ENCODE assay signal across 8 mouse cellular contexts in genomic region chr7:134224741-134225612, GRCm38 (mm10). TPM values are rescaled to one million over a fixed set of nuclear protein-coding genes. Genes with fewer than 3 reads are reported as not detected.
A peak's percentile ranks its signal among the peaks of the same experiment; 100 is the strongest.
DNase-seq lines count a peak whose midpoint lies in the region; ATAC-seq and TF ChIP-seq lines count a peak whose summit lies in the region.

No protein-coding gene starts in this region.

- no peak for TF ChIP-seq EP300 in heart, postnatal 0 days (IDR thresholded peaks at IDR 0.05; ENCODE audit: low read depth)

- no peaks in the 10 kb centered on the region for H3K36me3 ChIP-seq in forebrain, embryonic 14.5 days (ENCODE audit: control insufficient read depth, insufficient read depth, low read length)
- H3K36me3 ChIP-seq in heart, postnatal 0 days (replicated peaks; ENCODE audit: control insufficient read depth, insufficient read depth, low read length), result no peaks in the 10 kb centered on the region
- no peaks in the 10 kb centered on the region for H3K36me3 ChIP-seq in liver, embryonic 16.5 days (ENCODE audit: control insufficient read depth, insufficient read depth)

- peak overlapping the region; percentile 99 for H3K4me2 ChIP-seq in forebrain, embryonic 14.5 days (ENCODE audit: low read length)
- peak overlapping the region; percentile 91 for H3K4me2 ChIP-seq in heart, postnatal 0 days (ENCODE audit: low read depth, low read length)
- peak overlapping the region; percentile 36 for H3K4me2 ChIP-seq in liver, embryonic 16.5 days (ENCODE audit: low read depth, low read length)

- peaks cover 6% of the 10 kb centered on the region; the same call in 1 of the 2 replicates for H3K27me3 ChIP-seq in forebrain, embryonic 14.5 days (replicated peaks; ENCODE audit: control insufficient read depth, insufficient read depth, low read length)
- peaks cover 17% of the 10 kb centered on the region for H3K27me3 ChIP-seq in heart, postnatal 0 days (ENCODE audit: control insufficient read depth, insufficient read depth, low read length)
- H3K27me3 ChIP-seq in liver, embryonic 16.5 days (ENCODE audit: control insufficient read depth, insufficient read depth, low read depth, low read length), result peaks cover 25% of the 10 kb centered on the region

- no peak for TF ChIP-seq CTCF in heart, postnatal 0 days (IDR thresholded peaks at IDR 0.05; ENCODE audit: low read depth)

- peaks cover 8% of the 10 kb centered on the region; the same call in 1 of the 2 replicates for H3K4me1 ChIP-seq in forebrain, embryonic 14.5 days (ENCODE audit: control insufficient read depth, insufficient read depth, low read length)
- H3K4me1 ChIP-seq in heart, postnatal 0 days (ENCODE audit: control insufficient read depth, insufficient read depth), result peaks cover 6% of the 10 kb centered on the region; the same call in 1 of the 2 replicates
- H3K4me1 ChIP-seq in liver, embryonic 16.5 days (ENCODE audit: control insufficient read depth, low read depth, low read length), result no peaks in the 10 kb centered on the region

- peak overlapping the region; percentile 65 for H3K4me3 ChIP-seq in forebrain, embryonic 14.5 days (ENCODE audit: low read depth, low read length)
- H3K4me3 ChIP-seq in heart, postnatal 0 days (ENCODE audit: low read depth, low read length), result peak overlapping the region; percentile 58
- H3K4me3 ChIP-seq in liver, embryonic 16.5 days (ENCODE audit: low read depth, low read length), result peak overlapping the region; percentile 42

- no peaks in the 10 kb centered on the region for H3K9me3 ChIP-seq in forebrain, embryonic 14.5 days (replicated peaks; ENCODE audit: control insufficient read depth, low read length)
- H3K9me3 ChIP-seq in heart, postnatal 0 days (replicated peaks; ENCODE audit: control insufficient read depth, low read length), result no peaks in the 10 kb centered on the region
- no peaks in the 10 kb centered on the region for H3K9me3 ChIP-seq in liver, embryonic 16.5 days (replicated peaks; ENCODE audit: control insufficient read depth, low read length)

- H3K27ac ChIP-seq in forebrain, embryonic 14.5 days (ENCODE audit: low read depth, low read length), result no peak overlapping the region
- H3K27ac ChIP-seq in heart, postnatal 0 days (ENCODE audit: low read depth), result peak overlapping the region; percentile 40; the same call in 1 of the 2 replicates
- H3K27ac ChIP-seq in liver, embryonic 16.5 days (ENCODE audit: low read length), result peak overlapping the region; percentile 14; the same call in 1 of the 2 replicates

- under 1% methylated on average over 88 of the region's 90 CpGs for WGBS in forebrain, embryonic 14.5 days
- WGBS in heart, postnatal 0 days, result under 1% methylated on average over 80 of the region's 90 CpGs
- WGBS in liver, embryonic 16.5 days (ENCODE audit: insufficient replicate concordance), result 1% methylated on average over 82 of the region's 90 CpGs

- ATAC-seq in forebrain, embryonic 14.5 days, result peak; percentile 75
- peak; percentile 53 for ATAC-seq in heart, postnatal 0 days (ENCODE audit: insufficient read depth, low read depth)
- ATAC-seq in liver, embryonic 16.5 days (ENCODE audit: low read depth), result 0 out of 2 replicates have a peak, but pooled peaks have one; percentile 11
- ATAC-seq in inflammation-experienced regulatory T-cells, adult 6 months, result no peak

- peak overlapping the region; percentile 68 for H3K9ac ChIP-seq in forebrain, embryonic 14.5 days (ENCODE audit: low read length)
- H3K9ac ChIP-seq in heart, postnatal 0 days (replicated peaks; ENCODE audit: low read depth, low read length), result peak overlapping the region; percentile 39
- H3K9ac ChIP-seq in liver, embryonic 16.5 days (ENCODE audit: low read depth, low read length), result 0 out of 2 replicates have a peak overlapping the region, but pooled peaks have one; percentile 20

- DNase-seq in 3T3-L1 (ENCODE audit: low read depth, low spot score), result peak; percentile 48
- DNase-seq in adrenal gland, postnatal 36 days, result peak; percentile 82 to 85
- DNase-seq in forebrain, embryonic 14.5 days (ENCODE audit: low spot score), result peak; percentile 62
- peak; percentile 16 for DNase-seq in heart, postnatal 0 days (ENCODE audit: low spot score)
- peak; percentile 32 to 71 for DNase-seq in kidney, postnatal 36 days
- peak; percentile 60 for DNase-seq in ovary, postnatal 14 days (ENCODE audit: low spot score)

RNA-seq across cellular contexts. Expression of gene Adam12, which starts 7.0 kb away (rescaled TPM):
- total RNA-seq in adrenal gland, postnatal 36 days (2021), result 10 to 100 TPM in 1 of 2 experiments, 1 to 10 TPM in 1; 8.1 to 10.6 TPM
- polyA plus RNA-seq in forebrain, embryonic 14.5 days (2014; fragmentation: Nextera tagmentation; extraction: Ambion mirVana), result 1.9 and 4.8 TPM in 2 replicates
- total RNA-seq in heart, postnatal 0 days (2014; rRNA removed; ENCODE audit: low replicate concordance), result 4.6 and 6.5 TPM in 2 replicates
- polyA plus RNA-seq in heart, postnatal 0 days (2015; fragmentation: Nextera tagmentation; extraction: Ambion mirVana), result 0.96 and 1.0 TPM in 2 replicates
- polyA plus RNA-seq in liver, embryonic 16.5 days (2015; fragmentation: Nextera tagmentation; extraction: Ambion mirVana), result 0.88 and 1.4 TPM in 2 replicates
- polyA plus RNA-seq in inflammation-experienced regulatory T-cells, adult 6 months (2017; shearing (Covaris generic)), result 1 to 10 TPM in 2 of 3 experiments, under 1 TPM in 1; 0.87 to 2.3 (median 1.6) TPM

Comparison
In these comparisons a context has a peak if more than half of its experiments do, and no peak if none do; other contexts are left out.
1. DNase-seq: peak in every context shown above with its lines; median percentile 84 in adrenal gland, postnatal 36 days; 62 in forebrain, embryonic 14.5 days; 60 in ovary, postnatal 14 days; 52 in kidney, postnatal 36 days; 48 in 3T3-L1; 16 in heart, postnatal 0 days.
2. H3K4me2 ChIP-seq: peak in every context shown above with its lines; median percentile 99 in forebrain, embryonic 14.5 days; 91 in heart, postnatal 0 days; 36 in liver, embryonic 16.5 days.